Mouse (Mus musculus) adrenal gland, postnatal 4 days (tissue): Measurements from ENCODE around the gene Tuba3a. TPM values are rescaled to one million over a fixed set of nuclear protein-coding genes. Genes with fewer than 3 reads are reported as not detected.

ENCODE experiments used
- DNase-seq, 2 experiments: peaks; one replicate each; pipeline ENCODE4 v3.0.0; 2021 to 2022; ENCODE audit warnings: low spot score in 2 of 2, mixed read lengths in 2 of 2
- microRNA-seq: library from miRNA; unstranded; fragments of <30 nt; microRNA quantifications from one replicate; pipeline ENCODE4 v1.2.0, GENCODE M21; 2021
- total RNA-seq, 2 experiments: library from RNA; stranded (reverse); gene quantifications; 2 replicates each; pipeline ENCODE4 v1.2.3; 2021

Gene Tuba3a
- total RNA-seq, 2 experiments from 2014 or later, result not detected

GRCm38 (mm10) chr6:125232516-125232915, 53.3 kb downstream of the Tuba3a start:
- DNase-seq, result no peak

- DNase-seq, result no peak
These were observed 53.8 kb downstream of the Tuba3a start for GRCm38 (mm10) chr6:125232045-125232437.

GRCm38 (mm10) chr6:125231117-125232044, 54.5 kb downstream of the Tuba3a start, which contains the start of gene Tapbpl:
TSS of gene Tapbpl (minus strand) at chr6:125231860.
- peak in 1 of 2 experiments; percentile 48 for DNase-seq

- DNase-seq, result no peak
These were observed 55.3 kb downstream of the Tuba3a start for GRCm38 (mm10) chr6:125230571-125230970.

Small RNA genes within 50 kb of the gene (microRNA-seq; reads per million reads assigned to microRNA genes)
- gene Mir8113, result not detected

Other genes with a start within 250 kb of the Tuba3a start
- gene Ing4, start 246.3 kb downstream of the Tuba3a start, total RNA-seq, result 100 to 1,000 TPM; 118 TPM
- gene Acrbp, start 236.4 kb downstream of the Tuba3a start, total RNA-seq, result 1 to 10 TPM; 7.3 to 8.0 TPM
- gene Lpar5, start 218.1 kb downstream of the Tuba3a start, total RNA-seq, result 1 to 10 TPM in 1 of 2 experiments, under 1 TPM in 1; 0.84 to 1.0 TPM
- 100 to 1,000 TPM; 227 to 264 TPM for gene Chd4, start 190.1 kb downstream of the Tuba3a start, total RNA-seq
- gene Nop2, start 154.1 kb downstream of the Tuba3a start, total RNA-seq, result 10 to 100 TPM; 36.5 to 36.8 TPM
- 10 to 100 TPM; 42.7 to 49.9 TPM for gene Iffo1, start 140.8 kb downstream of the Tuba3a start, total RNA-seq
- gene Gapdh, start 119.6 kb downstream of the Tuba3a start, total RNA-seq, result 1,000 to 10,000 TPM; 1,146 to 1,218 TPM
- 100 to 1,000 TPM in 1 of 2 experiments, 10 to 100 TPM in 1; 95.5 to 107 TPM for gene Ncapd2, start 94.3 kb downstream of the Tuba3a start, total RNA-seq
- gene Mrpl51, start 94.2 kb downstream of the Tuba3a start, total RNA-seq, result 100 to 1,000 TPM; 155 to 168 TPM
- 10 to 100 TPM; 42.5 to 44.0 TPM for gene Vamp1, start 70.5 kb downstream of the Tuba3a start, total RNA-seq
- 10 to 100 TPM; 10.2 to 11.3 TPM for gene Tapbpl, start 54.2 kb downstream of the Tuba3a start, total RNA-seq
- gene Cd27, start 49.0 kb downstream of the Tuba3a start, total RNA-seq, result under 1 TPM; 0.36 to 0.68 TPM
- gene Ltbr, start 27.8 kb upstream of the Tuba3a start, total RNA-seq, result 10 to 100 TPM; 88.9 to 89.8 TPM
- gene Scnn1a, start 34.6 kb upstream of the Tuba3a start, total RNA-seq, result 1 to 10 TPM; 1.7 to 4.5 TPM
- gene Tnfrsf1a, start 63.3 kb upstream of the Tuba3a start, total RNA-seq, result 100 to 1,000 TPM; 219 to 241 TPM
- gene Plekhg6, start 94.8 kb upstream of the Tuba3a start, total RNA-seq, result under 1 TPM; 0.59 to 0.62 TPM
- gene Cd9, start 208.7 kb upstream of the Tuba3a start, total RNA-seq, result 100 to 1,000 TPM; 141 to 154 TPM